Mouse (Mus musculus) intestine, embryonic 14.5 days (tissue): ENCODE measurements around the gene Ccdc103. TPM values are rescaled to one million over a fixed set of nuclear protein-coding genes. Genes with fewer than 3 reads are reported as not detected.

Experiments
- ATAC-seq: fragments of 200-750 bp; cut with Nextera tagmentation; replicated peaks from 2 replicates; pipeline ENCODE4 v1.8.0; 2017; ENCODE audit warnings: low read depth, moderate number of reproducible peaks, moderate TSS enrichment, moderate library complexity; ENCODE audit not compliant: low FRiP score, low TSS enrichment
- DNase-seq: peaks from one replicate; pipeline ENCODE4 v3.0.0-alpha.2; 2018; ENCODE audit warnings: low spot score
- H3K27ac ChIP-seq: fragments of 300-500 bp; sonication (generic); 2 replicates; pipeline ENCODE4 v1.5.1; 2014; ENCODE audit warnings: low read depth, mild to moderate bottlenecking, control low read depth
- H3K27me3 ChIP-seq: fragments of 300-500 bp; sonication (generic); replicated peaks from 2 replicates; pipeline ENCODE4 v1.6.1; 2014; ENCODE audit warnings: low read length, control low read depth; ENCODE audit not compliant: control insufficient read depth, insufficient read depth
- H3K36me3 ChIP-seq: fragments of 300-500 bp; sonication (generic); 2 replicates; pipeline ENCODE4 v1.6.1; 2014; ENCODE audit warnings: low read length, control low read depth; ENCODE audit not compliant: control insufficient read depth, insufficient read depth
- H3K4me1 ChIP-seq: fragments of 300-500 bp; sonication (generic); replicated peaks from 2 replicates; pipeline ENCODE4 v1.6.1; 2014; ENCODE audit warnings: low read length, control low read depth, mixed read lengths; ENCODE audit not compliant: control insufficient read depth, insufficient read depth
- H3K4me2 ChIP-seq: fragments of 300-500 bp; sonication (generic); 2 replicates; pipeline ENCODE4 v1.6.1; 2014; ENCODE audit warnings: low read length
- H3K4me3 ChIP-seq: fragments of 300-500 bp; sonication (generic); 2 replicates; pipeline ENCODE4 v1.5.1; 2014; ENCODE audit warnings: low read depth, low read length, control low read depth, mixed read lengths
- H3K9ac ChIP-seq: fragments of 300-500 bp; sonication (generic); 2 replicates; pipeline ENCODE4 v1.6.1; 2014; ENCODE audit warnings: mild to moderate bottlenecking, low read length
- H3K9me3 ChIP-seq: fragments of 300-500 bp; sonication (generic); 2 replicates; pipeline ENCODE4 v1.6.1; 2016; ENCODE audit warnings: low read length, control low read depth; ENCODE audit not compliant: control insufficient read depth
- WGBS: fragments of 180-500 bp; shearing (Covaris S2); extraction: QIAGEN DNeasy Blood & Tissue Kit; methylation state at CpG from one replicate; pipeline ENCODE4 v1.1.7; 2014; 5-methylcytosine and 5-hydroxymethylcytosine counted together
- polyA plus RNA-seq: library from polyadenylated mRNA; unstranded; fragments of >200 nt; fragmentation: Nextera tagmentation; extraction: Ambion mirVana; gene quantifications from 2 replicates; pipeline ENCODE4 v1.2.1, GENCODE M21; 2014

Ccdc103 gene
- polyA plus RNA-seq: 0.81 and 1.2 TPM in 2 replicates

DNA sequence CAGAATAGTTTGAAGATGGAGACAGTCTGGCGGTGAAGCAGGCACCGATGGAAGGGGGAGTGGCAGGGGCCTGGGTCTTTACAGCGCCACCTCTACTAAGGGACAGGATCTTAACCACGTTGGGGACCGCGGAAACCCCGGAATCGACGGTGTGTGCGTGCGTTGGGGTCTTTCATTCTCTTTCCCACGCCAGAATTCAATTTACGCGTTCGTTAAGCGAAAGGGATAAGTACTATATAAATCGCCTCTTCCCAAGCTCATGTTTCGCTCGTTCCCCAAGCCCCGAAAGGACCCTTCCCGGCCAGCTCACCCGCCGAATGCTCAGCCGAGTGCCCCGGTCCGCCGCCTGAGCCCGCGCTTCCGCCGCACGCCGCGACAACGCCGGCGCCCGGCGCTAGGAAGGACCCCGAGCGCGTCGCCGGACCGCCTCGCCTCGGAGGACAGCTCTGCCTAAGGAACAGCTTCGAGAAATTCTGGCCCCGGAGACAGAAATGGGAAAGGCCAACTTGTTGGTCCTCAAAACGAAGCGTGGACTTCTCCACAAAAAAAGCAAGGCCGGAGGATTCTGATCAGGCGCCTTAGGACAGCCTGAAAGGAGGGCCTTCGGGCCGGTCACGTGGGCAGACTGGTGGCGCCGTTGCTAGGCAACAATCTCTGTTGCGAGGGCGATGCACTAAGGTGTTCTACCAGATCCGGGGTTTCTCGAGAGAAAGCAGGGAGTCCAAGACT, at the start of gene Ccdc103, which contains the start of gene Eftud2:
TSS of gene Ccdc103 (plus strand) at position 620 of the 729 bp plus-strand sequence.
TSS of gene Eftud2 (minus strand) at position 401 of the 729 bp plus-strand sequence.
- Histone ChIP-seq H3K27me3 (no peaks in the 10 kb centered on the region), H3K9me3 (no peaks in the 10 kb centered on the region), H3K4me3 (peak within 1 kb of the TSS; percentile 62), H3K27ac (peak within 1 kb of the TSS; percentile 90), H3K36me3 (peaks cover 20% of the 10 kb centered on the region), H3K4me2 (peak within 1 kb of the TSS; percentile 80), H3K4me1 (peaks cover 15% of the 10 kb centered on the region), H3K9ac (peak within 1 kb of the TSS; percentile 69)
- under 1% methylated on average over 62 of the region's 62 CpGs for WGBS
- DNase-seq (peak; percentile 99), ATAC-seq (peak; percentile 92)

GRCm38 (mm10) chr11:102832700-102833297, 48.2 kb upstream of the Ccdc103 start:
- DNase-seq (no peak), ATAC-seq (no peak)
- Histone ChIP-seq H3K4me3 (no peak overlapping the region), H3K4me2 (no peak overlapping the region), H3K9me3 (no peaks in the 10 kb centered on the region), H3K36me3 (peaks cover 11% of the 10 kb centered on the region), H3K9ac (no peak overlapping the region), H3K27me3 (no peaks in the 10 kb centered on the region), H3K27ac (no peak overlapping the region), H3K4me1 (no peaks in the 10 kb centered on the region)
- 61% methylated on average over 18 of the region's 18 CpGs for WGBS

GRCm38 (mm10) chr11:102834219-102834618, 46.8 kb upstream of the Ccdc103 start:
- Histone ChIP-seq H3K4me3 (no peak overlapping the region), H3K4me2 (no peak overlapping the region), H3K36me3 (peaks cover 25% of the 10 kb centered on the region), H3K27ac (no peak overlapping the region), H3K4me1 (no peaks in the 10 kb centered on the region), H3K27me3 (no peaks in the 10 kb centered on the region), H3K9ac (no peak overlapping the region), H3K9me3 (no peaks in the 10 kb centered on the region)
- WGBS: 90% methylated on average over 10 of the region's 10 CpGs
- ATAC-seq: no peak
- DNase-seq: no peak

DNA sequence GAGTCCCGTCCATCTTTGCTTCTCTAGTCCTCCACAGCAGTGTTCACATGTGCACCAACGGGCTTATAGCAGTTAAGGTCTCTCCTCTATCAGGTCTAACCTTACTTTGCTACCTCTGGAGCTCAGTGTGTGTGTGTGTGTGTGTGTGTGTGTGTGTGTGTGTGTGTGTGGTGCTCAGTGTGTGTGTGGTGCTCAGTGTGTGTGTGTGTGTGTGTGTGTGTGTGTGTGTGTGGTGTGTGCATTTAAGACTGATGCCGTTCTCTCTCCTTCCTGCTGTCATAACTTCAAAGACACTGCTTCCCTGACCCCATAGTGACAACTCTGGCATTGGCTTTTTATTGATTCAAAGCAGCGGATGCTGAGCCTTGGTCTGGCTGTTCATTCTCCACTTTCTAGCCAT, 45.5 kb upstream of the Ccdc103 start, which contains the start of gene Higd1b:
TSS of gene Higd1b (plus strand) at position 301 of the 400 bp plus-strand sequence.
- Histone ChIP-seq H3K4me1 (no peaks in the 10 kb centered on the region), H3K27me3 (no peaks in the 10 kb centered on the region), H3K36me3 (peaks cover 35% of the 10 kb centered on the region), H3K9ac (no peak within 1 kb of the TSS), H3K4me2 (no peak within 1 kb of the TSS), H3K27ac (no peak within 1 kb of the TSS), H3K9me3 (no peaks in the 10 kb centered on the region), H3K4me3 (no peak within 1 kb of the TSS)
- ATAC-seq (no peak), DNase-seq (no peak)
- 66% methylated on average over 4 of the region's 4 CpGs for WGBS

GRCm38 (mm10) chr11:102836146-102836545, 44.9 kb upstream of the Ccdc103 start:
- 88% methylated on average over 9 of the region's 9 CpGs for WGBS
- no peak overlapping the region for H3K4me3 ChIP-seq
- ATAC-seq (no peak), DNase-seq (no peak)
- no peak overlapping the region for H3K4me2 ChIP-seq
- no peaks in the 10 kb centered on the region for H3K9me3 ChIP-seq
- H3K27ac ChIP-seq: no peak overlapping the region
- peaks cover 39% of the 10 kb centered on the region for H3K36me3 ChIP-seq
- no peak overlapping the region for H3K9ac ChIP-seq
- no peaks in the 10 kb centered on the region for H3K27me3 ChIP-seq
- H3K4me1 ChIP-seq: no peaks in the 10 kb centered on the region

GRCm38 (mm10) chr11:102837385-102837784, 43.6 kb upstream of the Ccdc103 start:
- no peak for ATAC-seq
- Histone ChIP-seq H3K36me3 (peaks cover 51% of the 10 kb centered on the region), H3K27me3 (no peaks in the 10 kb centered on the region), H3K9me3 (no peaks in the 10 kb centered on the region), H3K9ac (no peak overlapping the region), H3K4me3 (no peak overlapping the region), H3K27ac (no peak overlapping the region), H3K4me2 (no peak overlapping the region), H3K4me1 (no peaks in the 10 kb centered on the region)
- 86% methylated on average over 1 of the region's 1 CpGs for WGBS
- DNase-seq: no peak

DNA sequence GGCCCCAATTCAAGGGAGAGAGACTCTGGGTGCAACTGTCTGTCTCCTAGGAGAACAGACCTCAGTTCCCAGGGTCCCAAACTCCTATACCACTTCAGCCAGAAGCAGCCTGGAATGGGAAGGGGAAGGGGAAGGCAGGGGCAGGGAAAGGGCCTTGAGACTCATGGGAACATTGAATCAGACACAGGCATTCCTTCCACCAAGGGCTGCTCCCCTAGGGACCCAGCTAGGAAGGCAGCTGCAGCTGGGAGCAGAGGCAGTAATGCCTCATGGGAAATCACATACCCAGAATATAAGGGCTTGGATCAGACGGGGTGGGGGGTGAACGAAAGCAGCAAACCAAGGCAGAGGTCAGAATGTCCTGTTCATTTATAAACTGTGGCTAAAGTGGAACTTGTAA, 42.9 kb upstream of the Ccdc103 start:
- Histone ChIP-seq H3K9ac (no peak overlapping the region), H3K4me2 (no peak overlapping the region), H3K9me3 (no peaks in the 10 kb centered on the region), H3K4me3 (no peak overlapping the region), H3K36me3 (peaks cover 59% of the 10 kb centered on the region), H3K27ac (no peak overlapping the region), H3K27me3 (no peaks in the 10 kb centered on the region), H3K4me1 (no peaks in the 10 kb centered on the region)
- WGBS: 87% methylated on average over 2 of the region's 2 CpGs
- no peak for DNase-seq
- ATAC-seq: no peak

GRCm38 (mm10) chr11:102838616-102839150, 42.3 kb upstream of the Ccdc103 start:
- Histone ChIP-seq H3K4me3 (no peak overlapping the region), H3K4me1 (no peaks in the 10 kb centered on the region), H3K27ac (no peak overlapping the region), H3K4me2 (no peak overlapping the region), H3K9ac (no peak overlapping the region), H3K36me3 (peaks cover 64% of the 10 kb centered on the region), H3K9me3 (no peaks in the 10 kb centered on the region), H3K27me3 (no peaks in the 10 kb centered on the region)
- DNase-seq (no peak), ATAC-seq (no peak)
- WGBS: 89% methylated on average over 9 of the region's 9 CpGs
